Mouse (Mus musculus) liver, embryonic 12.5 days (tissue): ENCODE measurements around the gene Clgn. TPM values are rescaled to one million over a fixed set of nuclear protein-coding genes. Genes with fewer than 3 reads are reported as not detected.
A peak's percentile ranks its signal among the peaks of the same experiment; 100 is the strongest.

Experiments used
- ATAC-seq: fragments of 200-750 bp; cut with Nextera tagmentation; 2 replicates; pipeline ENCODE4 v1.8.0; 2017; ENCODE audit warnings: moderate number of reproducible peaks, mild to moderate bottlenecking, moderate library complexity
- H3K27ac ChIP-seq: fragments of 300-500 bp; sonication (generic); 2 replicates; pipeline ENCODE4 v1.5.1; 2016; ENCODE audit warnings: mild to moderate bottlenecking
- H3K27me3 ChIP-seq: fragments of 300-500 bp; sonication (generic); replicated peaks from 2 replicates; pipeline ENCODE4 v1.6.1; 2016; ENCODE audit warnings: mild to moderate bottlenecking, moderate library complexity
- H3K36me3 ChIP-seq: fragments of 300-500 bp; sonication (generic); 2 replicates; pipeline ENCODE4 v1.6.1; 2016; ENCODE audit warnings: mild to moderate bottlenecking, moderate library complexity
- H3K4me1 ChIP-seq: fragments of 300-500 bp; sonication (generic); 2 replicates; pipeline ENCODE4 v1.6.1; 2016
- H3K4me2 ChIP-seq: fragments of 300-500 bp; sonication (generic); 2 replicates; pipeline ENCODE4 v1.6.1; 2016; ENCODE audit warnings: mild to moderate bottlenecking, moderate library complexity
- H3K4me3 ChIP-seq: fragments of 300-500 bp; sonication (generic); 2 replicates; pipeline ENCODE4 v1.5.1; 2016; ENCODE audit warnings: mild to moderate bottlenecking, moderate library complexity
- H3K9ac ChIP-seq: fragments of 300-500 bp; sonication (generic); 2 replicates; pipeline ENCODE4 v1.6.1; 2016; ENCODE audit warnings: mild to moderate bottlenecking, moderate library complexity
- H3K9me3 ChIP-seq: fragments of 300-500 bp; sonication (generic); replicated peaks from 2 replicates; pipeline ENCODE4 v1.6.1; 2016; ENCODE audit warnings: mild to moderate bottlenecking, moderate library complexity
- WGBS: fragments of 180-500 bp; shearing (Covaris S2); methylation state at CpG from one replicate; pipeline ENCODE4 v1.1.7; 2016; ENCODE audit not compliant: insufficient replicate concordance; 5-methylcytosine and 5-hydroxymethylcytosine counted together
- polyA plus RNA-seq: library from polyadenylated mRNA; unstranded; fragments of >200 nt; fragmentation: Nextera tagmentation; extraction: Ambion mirVana; gene quantifications from 2 replicates; pipeline ENCODE4 v1.2.1, GENCODE M21; 2016

Clgn gene
- polyA plus RNA-seq, 1 experiment from 2014 or later, result 0.51 TPM

DNA sequence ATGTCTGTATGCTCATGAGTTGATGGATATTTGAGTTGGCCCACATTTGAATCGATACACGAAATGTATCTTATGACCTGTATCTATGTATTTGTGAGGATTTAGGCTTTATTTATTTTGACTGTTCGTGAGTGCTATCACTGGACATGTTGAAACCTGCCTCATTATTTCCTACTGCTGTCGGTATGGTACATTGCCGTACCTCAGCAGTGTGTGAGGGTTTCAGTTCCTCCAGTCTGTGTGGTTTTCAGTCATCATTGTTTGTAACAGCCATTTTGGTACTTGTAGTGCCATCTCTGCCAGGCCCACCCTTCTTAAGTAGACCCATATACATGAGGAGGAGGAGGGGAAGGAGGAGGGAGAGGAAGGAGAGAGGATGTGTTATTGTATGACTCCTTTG is 4.7 kb downstream of the Clgn start:
- no peak overlapping the region for H3K4me3 ChIP-seq
- no peaks in the 10 kb centered on the region for H3K9me3 ChIP-seq
- H3K27me3 ChIP-seq, result peaks cover 31% of the 10 kb centered on the region
- peaks cover 12% of the 10 kb centered on the region for H3K4me1 ChIP-seq
- ATAC-seq, result no peak
- no peak overlapping the region for H3K4me2 ChIP-seq
- 70% methylated on average over 5 of the region's 5 CpGs for WGBS
- H3K36me3 ChIP-seq, result no peaks in the 10 kb centered on the region
- no peak overlapping the region for H3K27ac ChIP-seq
- no peak overlapping the region for H3K9ac ChIP-seq

DNA sequence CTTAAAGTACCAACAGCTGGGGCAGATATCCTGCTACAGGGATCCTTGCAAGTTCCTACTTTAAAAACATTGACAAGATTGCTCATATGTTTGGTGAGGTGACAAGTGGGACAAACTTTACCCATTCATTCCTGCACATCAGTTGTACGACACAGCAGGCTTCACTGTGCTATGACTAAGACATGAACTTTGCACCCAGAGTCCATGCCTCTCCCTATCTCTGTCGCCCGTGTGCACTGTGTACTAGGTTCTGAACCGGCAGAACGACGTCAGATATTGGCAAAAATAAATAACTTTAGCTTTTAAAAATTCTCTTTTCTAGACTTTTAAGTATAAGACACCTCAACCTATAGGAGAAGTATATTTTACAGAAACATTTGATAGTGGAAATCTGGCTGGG is 7.0 kb downstream of the Clgn start:
- H3K9ac ChIP-seq, result no peak overlapping the region
- H3K4me3 ChIP-seq, result no peak overlapping the region
- 71% methylated on average over 6 of the region's 6 CpGs for WGBS
- no peak overlapping the region for H3K27ac ChIP-seq
- H3K4me2 ChIP-seq, result no peak overlapping the region
- no peaks in the 10 kb centered on the region for H3K4me1 ChIP-seq
- H3K36me3 ChIP-seq, result no peaks in the 10 kb centered on the region
- ATAC-seq, result no peak
- H3K27me3 ChIP-seq, result peaks cover 9% of the 10 kb centered on the region
- H3K9me3 ChIP-seq, result no peaks in the 10 kb centered on the region

DNA sequence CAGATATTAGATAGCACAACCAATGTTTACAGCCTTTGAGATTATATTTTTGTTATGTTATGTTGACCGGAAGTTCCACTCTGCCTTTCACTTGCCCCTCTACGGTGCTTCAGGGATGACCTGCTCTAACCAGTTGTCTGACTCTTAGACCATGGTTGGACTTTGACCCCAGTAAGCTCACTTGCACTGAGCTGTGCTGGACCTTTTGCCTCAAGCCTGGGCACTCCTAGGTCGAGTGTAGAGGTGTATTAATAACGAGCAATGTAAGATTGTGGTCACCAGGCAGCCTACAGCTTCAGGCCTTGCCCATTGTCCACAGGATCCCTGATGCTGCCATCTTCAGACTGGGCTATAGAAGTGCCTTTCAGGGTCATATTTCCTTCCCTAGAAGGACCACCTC is 8.1 kb downstream of the Clgn start:
- no peak for ATAC-seq
- no peak overlapping the region for H3K9ac ChIP-seq
- no peaks in the 10 kb centered on the region for H3K27me3 ChIP-seq
- no peaks in the 10 kb centered on the region for H3K9me3 ChIP-seq
- H3K4me3 ChIP-seq, result no peak overlapping the region
- no peaks in the 10 kb centered on the region for H3K36me3 ChIP-seq
- no peak overlapping the region for H3K27ac ChIP-seq
- H3K4me1 ChIP-seq, result no peaks in the 10 kb centered on the region
- H3K4me2 ChIP-seq, result no peak overlapping the region
- 58% methylated on average over 4 of the region's 4 CpGs for WGBS

GRCm38 (mm10) chr8:83405548-83405947 is 15.9 kb downstream of the Clgn start:
- H3K9ac ChIP-seq, result peak overlapping the region; percentile 52; the same call in 1 of the 2 replicates
- peaks cover 25% of the 10 kb centered on the region for H3K4me1 ChIP-seq
- H3K36me3 ChIP-seq, result no peaks in the 10 kb centered on the region
- H3K27ac ChIP-seq, result peak overlapping the region; percentile 54
- WGBS, result 31% methylated on average over 10 of the region's 10 CpGs
- no peak overlapping the region for H3K4me3 ChIP-seq
- peak overlapping the region; percentile 47 for H3K4me2 ChIP-seq
- no peaks in the 10 kb centered on the region for H3K9me3 ChIP-seq
- H3K27me3 ChIP-seq, result no peaks in the 10 kb centered on the region
- peak; percentile 89 for ATAC-seq

DNA sequence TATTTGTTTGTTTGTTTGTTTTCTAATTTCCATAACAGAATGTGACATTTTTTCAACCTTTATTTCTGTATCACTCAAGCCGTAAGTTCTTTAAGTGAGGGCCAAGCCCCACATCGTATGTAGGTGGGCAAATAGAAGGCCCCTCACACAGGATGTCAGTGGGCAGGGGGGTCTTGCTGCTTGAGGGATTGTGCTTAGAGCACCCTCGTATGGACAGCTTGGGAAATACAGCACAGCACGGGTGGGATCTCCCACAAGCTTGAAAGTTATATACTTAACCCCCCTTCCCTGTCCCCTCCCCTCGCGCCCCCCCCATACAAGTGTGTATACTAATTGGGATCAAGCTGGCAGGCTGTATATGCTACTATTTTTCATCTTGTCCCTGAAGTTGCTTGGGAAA is 17.2 kb downstream of the Clgn start:
- Histone ChIP-seq H3K4me1 (peaks cover 25% of the 10 kb centered on the region), H3K9ac (no peak overlapping the region), H3K27ac (no peak overlapping the region), H3K27me3 (no peaks in the 10 kb centered on the region), H3K4me2 (no peak overlapping the region), H3K36me3 (no peaks in the 10 kb centered on the region), H3K4me3 (no peak overlapping the region), H3K9me3 (no peaks in the 10 kb centered on the region)
- ATAC-seq, result no peak
- 33% methylated on average over 6 of the region's 6 CpGs for WGBS

DNA sequence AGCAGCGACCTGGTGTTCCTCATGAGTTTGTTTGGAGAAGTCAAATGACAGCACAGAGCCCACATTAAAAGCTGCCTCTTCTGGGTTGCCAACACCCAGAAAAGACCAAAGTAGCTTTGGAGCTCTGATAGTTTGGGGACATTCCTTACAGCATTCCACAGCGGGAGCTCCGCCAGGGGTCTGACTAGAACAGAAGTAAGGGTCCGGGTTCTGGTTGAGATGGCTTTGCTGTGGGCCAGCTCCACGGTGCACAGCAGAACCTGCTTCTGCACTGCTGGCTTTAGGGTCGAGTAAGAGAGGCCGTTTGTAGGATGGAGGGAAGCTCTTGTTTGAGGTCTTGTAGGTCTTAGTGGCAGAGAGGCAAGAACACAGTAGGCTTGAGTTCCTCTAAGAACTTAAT is 18.8 kb downstream of the Clgn start:
- WGBS, result 63% methylated on average over 7 of the region's 7 CpGs
- Histone ChIP-seq H3K9ac (no peak overlapping the region), H3K36me3 (no peaks in the 10 kb centered on the region), H3K27ac (no peak overlapping the region), H3K4me2 (no peak overlapping the region), H3K27me3 (no peaks in the 10 kb centered on the region), H3K4me3 (no peak overlapping the region), H3K9me3 (no peaks in the 10 kb centered on the region), H3K4me1 (peaks cover 25% of the 10 kb centered on the region)
- no peak for ATAC-seq

DNA sequence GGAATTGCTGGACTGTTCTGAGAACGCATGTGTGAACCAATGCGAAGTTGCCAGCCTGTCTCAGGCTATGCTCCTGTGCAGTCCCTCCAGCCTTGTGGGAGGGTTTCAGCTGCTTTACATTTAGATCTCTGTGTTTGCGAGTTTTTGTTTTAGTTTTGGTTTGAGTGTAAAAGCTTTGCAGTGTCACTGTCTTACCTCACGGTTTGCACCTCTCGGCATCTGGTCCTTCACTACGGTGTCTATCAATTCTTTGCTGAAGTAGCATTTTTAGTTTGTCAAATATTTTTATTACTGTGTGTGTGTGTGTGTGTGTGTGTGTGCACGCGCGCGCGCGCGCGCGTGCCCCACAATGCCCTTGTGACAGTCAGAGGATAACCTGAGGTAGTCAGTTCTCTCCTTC is 27.2 kb downstream of the Clgn start:
- peaks cover 19% of the 10 kb centered on the region for H3K4me1 ChIP-seq
- H3K4me2 ChIP-seq, result no peak overlapping the region
- no peak overlapping the region for H3K9ac ChIP-seq
- no peaks in the 10 kb centered on the region for H3K27me3 ChIP-seq
- no peak overlapping the region for H3K4me3 ChIP-seq
- ATAC-seq, result no peak
- no peaks in the 10 kb centered on the region for H3K9me3 ChIP-seq
- H3K36me3 ChIP-seq, result no peaks in the 10 kb centered on the region
- 97% methylated on average over 15 of the region's 15 CpGs for WGBS
- H3K27ac ChIP-seq, result no peak overlapping the region

DNA sequence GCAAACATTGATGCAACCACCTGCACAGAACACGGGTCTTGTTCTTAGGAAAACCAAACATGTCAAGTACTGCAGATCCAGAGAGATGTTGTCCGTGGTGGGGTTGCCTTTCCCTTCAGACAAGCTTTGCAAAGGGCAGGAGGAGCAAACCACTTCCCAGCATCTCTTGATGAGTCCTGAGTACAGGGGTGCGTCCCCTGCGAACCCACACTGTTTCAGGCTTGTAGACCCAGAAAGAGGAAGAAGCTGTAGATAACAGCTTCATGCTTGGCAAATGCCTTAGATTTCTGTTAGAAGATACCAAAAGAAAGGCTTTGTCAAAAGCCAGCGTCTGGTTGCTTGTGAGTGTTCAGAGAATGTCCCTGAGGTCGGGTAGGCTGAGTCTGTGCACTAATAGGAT is 28.3 kb downstream of the Clgn start:
- Histone ChIP-seq H3K4me3 (no peak overlapping the region), H3K9me3 (no peaks in the 10 kb centered on the region), H3K36me3 (no peaks in the 10 kb centered on the region), H3K4me2 (no peak overlapping the region), H3K27ac (no peak overlapping the region), H3K27me3 (no peaks in the 10 kb centered on the region), H3K9ac (no peak overlapping the region), H3K4me1 (peaks cover 28% of the 10 kb centered on the region)
- ATAC-seq, result no peak
- WGBS, result 29% methylated on average over 6 of the region's 6 CpGs

DNA sequence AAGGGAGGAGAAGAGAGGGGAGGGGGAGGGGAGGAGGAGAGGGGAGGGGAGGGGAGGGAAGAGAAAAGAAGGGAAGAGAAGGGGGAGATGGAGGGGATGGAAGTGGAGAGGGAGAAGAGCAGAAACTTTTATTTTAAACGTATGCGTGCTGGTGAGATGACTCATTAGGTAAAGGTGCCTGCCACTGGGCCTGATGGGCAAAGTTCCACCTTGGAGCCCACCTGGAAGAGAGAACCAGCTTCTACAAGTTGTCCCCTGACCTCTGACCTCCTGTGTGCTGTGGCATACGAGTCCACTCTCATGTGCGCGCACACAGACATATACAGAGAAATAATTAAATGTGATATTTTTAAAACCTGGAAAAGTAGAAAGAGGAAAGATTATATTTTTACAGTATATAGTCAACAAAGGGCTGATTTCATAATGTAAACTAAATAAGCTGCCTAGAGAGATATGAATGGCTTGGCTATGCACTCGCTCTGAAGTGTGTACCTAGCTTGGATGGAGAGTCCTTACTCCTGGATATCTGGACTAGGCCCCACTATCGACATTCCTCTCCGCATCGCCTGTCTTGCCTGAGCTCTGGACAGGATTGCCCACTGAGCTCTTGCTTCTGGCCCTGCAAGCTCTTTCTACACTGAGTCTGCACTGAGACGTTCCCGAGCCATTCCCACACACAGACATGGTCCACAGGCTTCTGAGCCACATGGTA is 29.3 kb downstream of the Clgn start:
- Histone ChIP-seq H3K36me3 (no peaks in the 10 kb centered on the region), H3K9me3 (no peaks in the 10 kb centered on the region), H3K27ac (peak overlapping the region; percentile 42; the same call in 1 of the 2 replicates), H3K4me1 (peaks cover 37% of the 10 kb centered on the region), H3K27me3 (no peaks in the 10 kb centered on the region), H3K4me2 (no peak overlapping the region), H3K4me3 (no peak overlapping the region), H3K9ac (no peak overlapping the region)
- 88% methylated on average over 11 of the region's 11 CpGs for WGBS
- no peak for ATAC-seq

GRCm38 (mm10) chr8:83421354-83421753 is 31.7 kb downstream of the Clgn start:
- ATAC-seq, result no peak
- Histone ChIP-seq H3K36me3 (no peaks in the 10 kb centered on the region), H3K9ac (no peak overlapping the region), H3K4me2 (no peak overlapping the region), H3K4me3 (no peak overlapping the region), H3K4me1 (peaks cover 61% of the 10 kb centered on the region), H3K27me3 (no peaks in the 10 kb centered on the region), H3K9me3 (no peaks in the 10 kb centered on the region), H3K27ac (peak overlapping the region; percentile 32)
- WGBS, result 96% methylated on average over 1 of the region's 1 CpGs

DNA sequence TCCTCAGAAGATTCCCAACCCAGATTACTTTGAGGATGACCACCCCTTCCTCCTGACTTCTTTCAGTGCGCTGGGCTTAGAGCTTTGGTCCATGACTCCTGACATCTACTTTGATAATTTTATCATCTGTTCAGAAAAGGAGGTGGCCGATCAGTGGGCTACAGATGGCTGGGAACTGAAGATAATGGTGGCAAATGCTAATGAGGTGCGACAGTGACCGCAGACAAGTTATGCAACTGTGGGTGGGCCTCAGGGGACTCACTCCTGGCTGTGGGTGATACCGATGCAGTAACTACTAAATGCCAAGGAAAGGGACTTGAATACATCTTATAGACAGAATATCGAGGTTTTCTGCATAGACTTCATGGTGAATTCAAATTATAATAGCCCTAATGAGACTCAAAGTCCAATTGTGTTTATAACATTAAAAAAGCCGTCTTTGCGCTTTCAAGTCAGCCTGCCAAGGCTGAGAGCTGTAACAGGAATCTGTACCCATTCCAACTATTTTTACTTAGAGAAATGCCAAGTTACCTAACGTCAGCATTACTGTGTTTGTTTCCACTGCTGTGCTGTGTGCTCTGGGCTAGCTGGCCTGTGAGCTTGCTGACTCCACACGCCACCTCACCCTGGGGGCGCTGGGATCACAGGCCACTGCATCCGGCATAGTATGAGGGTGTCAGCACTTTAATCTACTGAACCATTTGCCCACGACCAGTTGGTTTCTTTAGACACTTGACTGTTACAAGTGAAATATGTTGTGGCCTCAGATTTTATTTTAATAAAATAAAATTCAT is 33.6 kb downstream of the Clgn start:
- H3K9ac ChIP-seq, result peak overlapping the region; percentile 60
- WGBS, result 22% methylated on average over 13 of the region's 13 CpGs
- H3K27me3 ChIP-seq, result no peaks in the 10 kb centered on the region
- peak overlapping the region; percentile 66 for H3K4me2 ChIP-seq
- H3K27ac ChIP-seq, result peak overlapping the region; percentile 96
- peak overlapping the region; percentile 19; the same call in 1 of the 2 replicates for H3K4me3 ChIP-seq
- H3K4me1 ChIP-seq, result peaks cover 73% of the 10 kb centered on the region
- H3K9me3 ChIP-seq, result no peaks in the 10 kb centered on the region
- peak; percentile 94 for ATAC-seq
- no peaks in the 10 kb centered on the region for H3K36me3 ChIP-seq

- H3K4me1 ChIP-seq, result peaks cover 88% of the 10 kb centered on the region
- no peaks in the 10 kb centered on the region for H3K36me3 ChIP-seq
Measured at GRCm38 (mm10) chr8:83425202-83425601, 35.5 kb downstream of the Clgn start.

More at GRCm38 (mm10) chr8:83425202-83425601, 35.5 kb downstream of the Clgn start:
- peak overlapping the region; percentile 96 for H3K27ac ChIP-seq
- 77% methylated on average over 6 of the region's 6 CpGs for WGBS
- H3K9me3 ChIP-seq, result no peaks in the 10 kb centered on the region
- H3K9ac ChIP-seq, result no peak overlapping the region
- ATAC-seq, result no peak
- H3K27me3 ChIP-seq, result no peaks in the 10 kb centered on the region
- no peak overlapping the region for H3K4me2 ChIP-seq
- H3K4me3 ChIP-seq, result no peak overlapping the region
